Mouse (Mus musculus) CH12.LX (cell line): Measurements from ENCODE around the gene Camta1. TPM values are rescaled to one million over a fixed set of nuclear protein-coding genes. Genes with fewer than 3 reads are reported as not detected.

ENCODE experiments used
- DNase-seq: peaks from one replicate; pipeline ENCODE4 v3.0.0-alpha.2; 2013; ENCODE audit errors: extremely low read depth
- H3K27ac ChIP-seq: 2 replicates; pipeline ENCODE4 v1.5.1; 2012; ENCODE audit warnings: low read depth, mild to moderate bottlenecking, control low read depth, moderate library complexity; ENCODE audit not compliant: insufficient read depth
- H3K27me3 ChIP-seq: replicated peaks from 2 replicates; pipeline ENCODE3; 2012; ENCODE audit warnings: inconsistent platforms
- H3K36me3 ChIP-seq, 2 experiments: replicated peaks in 1 of 2; 2 replicates each; pipeline versions ENCODE3 to v1.6.1; 2012; ENCODE audit warnings: inconsistent platforms in 1 of 2, low read length in 1 of 2, mild to moderate bottlenecking in 1 of 2, mixed read lengths in 1 of 2, moderate library complexity in 1 of 2; ENCODE audit not compliant: control insufficient read depth in 1 of 2, insufficient read depth in 1 of 2
- H3K4me1 ChIP-seq, 2 experiments: 2 replicates each; pipeline ENCODE4 v1.6.1; 2012; ENCODE audit warnings: inconsistent platforms in 1 of 2, moderate library complexity in 1 of 2; ENCODE audit not compliant: insufficient read depth in 2 of 2, control insufficient read depth in 1 of 2
- H3K4me2 ChIP-seq: 2 replicates; pipeline ENCODE4 v1.6.1; 2012; ENCODE audit warnings: low read depth, mild to moderate bottlenecking, control low read depth; ENCODE audit not compliant: poor library complexity, insufficient read depth, severe bottlenecking
- H3K4me3 ChIP-seq, 3 experiments: fragments of 150-350 bp in 1 of 3; sonication (generic) in 1 of 3; replicated peaks in 1 of 3; 2 replicates each; pipeline versions ENCODE3 to v1.5.1; 2011 to 2012; ENCODE audit warnings: low read depth in 2 of 3, low read length in 2 of 3, mild to moderate bottlenecking in 2 of 3, moderate library complexity in 2 of 3, control low read depth in 1 of 3, improper control_type of control experiment in 1 of 3, inconsistent platforms in 1 of 3, mixed read lengths in 1 of 3; ENCODE audit not compliant: poor library complexity in 1 of 3
- H3K79me2 ChIP-seq: replicated peaks from 2 replicates; pipeline ENCODE4 v1.6.1; 2012; ENCODE audit warnings: mild to moderate bottlenecking, moderate library complexity; ENCODE audit not compliant: control insufficient read depth, poor library complexity, insufficient read depth, severe bottlenecking; ENCODE audit errors: extremely low read depth
- H3K9ac ChIP-seq: 2 replicates; pipeline ENCODE4 v1.6.1; 2012; ENCODE audit warnings: low read depth, mild to moderate bottlenecking, control low read depth, moderate library complexity; ENCODE audit not compliant: insufficient read depth
- H3K9me3 ChIP-seq: replicated peaks from 2 replicates; pipeline ENCODE3; 2012; ENCODE audit warnings: low read length, inconsistent platforms, mixed read lengths
- CHD1 ChIP-seq: IDR thresholded peaks from 2 replicates; pipeline ENCODE4 v1.6.1; 2012; ENCODE audit warnings: low read depth, low read length, improper control_type of control experiment, inconsistent platforms
- EP300 ChIP-seq: IDR thresholded peaks from 2 replicates; pipeline ENCODE4 v1.6.1; 2011; ENCODE audit warnings: low read length, improper control_type of control experiment
- GABPA ChIP-seq: IDR thresholded peaks from 2 replicates; pipeline ENCODE4 v1.6.1; 2012; ENCODE audit warnings: low read depth, low read length, improper control_type of control experiment, inconsistent platforms; ENCODE audit not compliant: insufficient replicate concordance
- IRF4 ChIP-seq: IDR thresholded peaks from 2 replicates; pipeline ENCODE4 v1.6.1; 2014; ENCODE audit warnings: low read depth, mild to moderate bottlenecking, inconsistent platforms, low read length, improper control_type of control experiment
- JUN ChIP-seq: IDR thresholded peaks from 2 replicates; pipeline ENCODE4 v1.6.1; 2011; ENCODE audit warnings: low read depth, mild to moderate bottlenecking, low read length, improper control_type of control experiment, moderate library complexity; ENCODE audit not compliant: insufficient read depth
- JUND ChIP-seq: conservative IDR thresholded peaks from 2 replicates; pipeline ENCODE4 v1.6.1; 2011; ENCODE audit warnings: low read depth, low read length, improper control_type of control experiment
- KAT2A ChIP-seq: IDR thresholded peaks from 2 replicates; pipeline ENCODE4 v1.6.1; 2012; ENCODE audit warnings: low read length, improper control_type of control experiment, inconsistent platforms; ENCODE audit not compliant: insufficient replicate concordance
- MAFK ChIP-seq: IDR thresholded peaks from 2 replicates; pipeline ENCODE4 v1.6.1; 2011; ENCODE audit warnings: low read length, improper control_type of control experiment; ENCODE audit not compliant: insufficient replicate concordance
- MEF2A ChIP-seq: IDR thresholded peaks from 2 replicates; pipeline ENCODE4 v1.6.1; 2014; ENCODE audit warnings: low read depth, mild to moderate bottlenecking, inconsistent platforms, low read length, improper control_type of control experiment, borderline replicate concordance
- MYC ChIP-seq: IDR thresholded peaks from 2 replicates; pipeline ENCODE4 v1.6.1; 2011; ENCODE audit warnings: low read depth, mild to moderate bottlenecking, improper control_type of control experiment, low read length
- RCOR1 ChIP-seq: conservative IDR thresholded peaks from 2 replicates; pipeline ENCODE4 v1.6.1; 2012; ENCODE audit warnings: low read depth, mild to moderate bottlenecking, inconsistent platforms, low read length, improper control_type of control experiment
- TCF12 ChIP-seq: IDR thresholded peaks from 2 replicates; pipeline ENCODE4 v1.6.1; 2014; ENCODE audit warnings: low read depth, mild to moderate bottlenecking, inconsistent platforms, low read length, improper control_type of control experiment
- UBTF ChIP-seq: IDR thresholded peaks from 2 replicates; pipeline ENCODE4 v1.6.1; 2012; ENCODE audit warnings: low read depth, mild to moderate bottlenecking, inconsistent platforms, low read length, improper control_type of control experiment, moderate library complexity
- ZNF384 ChIP-seq: IDR thresholded peaks from 2 replicates; pipeline ENCODE4 v1.6.1; 2012; ENCODE audit warnings: low read depth, low read length, improper control_type of control experiment, inconsistent platforms
- dilution Hi-C: fragments of 300-500 bp; cut with MboI; formaldehyde crosslinking; loops from 2 replicates; pipeline ENCODE4 v1.14.3; 2020; ENCODE audit warnings: low sequenced_read_pairs; ENCODE audit not compliant: extremely low pct_unique_long_range_greater_than_20kb, extremely low pct_ligation_motif_present
- in situ Hi-C: fragments of 300-500 bp; cut with MboI; formaldehyde crosslinking; loops from 3 replicates; pipeline ENCODE4 v1.14.3; 2019; ENCODE audit warnings: low sequenced_read_pairs, low pct_ligation_motif_present, low pct_unique_long_range_greater_than_20kb, mixed read lengths
- polyA plus RNA-seq: library from polyadenylated mRNA; unstranded; fragments of >175 nt; gene quantifications from 2 replicates; pipeline ENCODE4 v1.2.1, GENCODE M21; 2012; ENCODE audit warnings: low read depth; ENCODE audit not compliant: insufficient read length
- total RNA-seq, 2 experiments: library from RNA; depleted of rRNA; stranded (reverse); fragments of 300-350 nt in 1 of 2; fragments of >200 nt in 1 of 2; gene quantifications; 2 replicates each; pipeline ENCODE4 v1.2.3; 2012 to 2014

The Camta1 gene
- total and polyA plus RNA-seq, 3 experiments: 9.9 to 32.5 (median 15.3) TPM

- Histone ChIP-seq H3K27me3 (peaks cover 6% of the 10 kb centered on the region), H3K9me3 (peaks cover 55% of the 10 kb centered on the region), H3K4me2 (no peak overlapping the region), H3K4me3 (no peak overlapping the region), H3K9ac (no peak overlapping the region), H3K36me3 (no peaks in the 10 kb centered on the region), H3K4me1 (no peaks in the 10 kb centered on the region), H3K79me2 (no peaks in the 10 kb centered on the region), H3K27ac (no peak overlapping the region)
- no peak for DNase-seq
- in situ Hi-C loops (no loop called here), dilution Hi-C loops (no loop called here)
- TF ChIP-seq MYC: no peak
Observed at GRCm38 (mm10) chr4:151127636-151128548, 733.8 kb downstream of the Camta1 start.

GRCm38 (mm10) chr4:151118883-151119282, 742.8 kb downstream of the Camta1 start:
- no peak overlapping the region for H3K4me3 ChIP-seq
- H3K27ac ChIP-seq: no peak overlapping the region
- no peak overlapping the region for H3K4me2 ChIP-seq
- TF ChIP-seq CHD1 (no peak), EP300 (no peak), RCOR1 (no peak), ZNF384 (no peak), TCF12 (no peak), KAT2A (no peak), GABPA (no peak), MAFK (no peak), IRF4 (no peak), JUN (no peak), JUND (no peak), MEF2A (no peak), UBTF (no peak)
- in situ Hi-C loops: no loop called here
- peaks cover 32% of the 10 kb centered on the region for H3K9me3 ChIP-seq
- H3K9ac ChIP-seq: no peak overlapping the region
- no peaks in the 10 kb centered on the region for H3K36me3 ChIP-seq
- no peaks in the 10 kb centered on the region for H3K79me2 ChIP-seq
- H3K27me3 ChIP-seq: peaks cover 21% of the 10 kb centered on the region
- H3K4me1 ChIP-seq: no peaks in the 10 kb centered on the region
- dilution Hi-C loops: no loop called here
- DNase-seq: no peak
